Mouse (Mus musculus) kidney, postnatal 36 days (tissue): ENCODE measurements at regions not wholly inside any gene's neighbourhood (a gene's known extent, or its start where the extent isn't known, plus 50 kb on each side); places are given as distances from the start of the nearest gene placed in this dataset.

Experiments used
- DNase-seq, 2 experiments: peaks; one replicate each; pipeline ENCODE4 v3.0.0; 2021 to 2022; ENCODE audit warnings: mixed read lengths in 2 of 2

GRCm38 (mm10) chr11:104038271-104038800 lies 71.8 kb downstream of the Arf2 start:
- DNase-seq: no peak

GRCm38 (mm10) chr11:104045216-104045615 lies 78.7 kb downstream of the Arf2 start:
- DNase-seq: no peak

GRCm38 (mm10) chr11:104051986-104052385 lies 80.7 kb upstream of the Crhr1 start:
- no peak for DNase-seq

- peak in 1 of 2 experiments; percentile 53 for DNase-seq
Measured at GRCm38 (mm10) chr11:104053242-104053641, 79.4 kb upstream of the Crhr1 start.

GRCm38 (mm10) chr11:104055941-104056340 lies 76.7 kb upstream of the Crhr1 start:
- DNase-seq: no peak

- no peak for DNase-seq
Measured at GRCm38 (mm10) chr11:104057046-104057445, 75.6 kb upstream of the Crhr1 start.

- no peak for DNase-seq
Measured at GRCm38 (mm10) chr11:104058600-104058999, 74.1 kb upstream of the Crhr1 start.

DNA sequence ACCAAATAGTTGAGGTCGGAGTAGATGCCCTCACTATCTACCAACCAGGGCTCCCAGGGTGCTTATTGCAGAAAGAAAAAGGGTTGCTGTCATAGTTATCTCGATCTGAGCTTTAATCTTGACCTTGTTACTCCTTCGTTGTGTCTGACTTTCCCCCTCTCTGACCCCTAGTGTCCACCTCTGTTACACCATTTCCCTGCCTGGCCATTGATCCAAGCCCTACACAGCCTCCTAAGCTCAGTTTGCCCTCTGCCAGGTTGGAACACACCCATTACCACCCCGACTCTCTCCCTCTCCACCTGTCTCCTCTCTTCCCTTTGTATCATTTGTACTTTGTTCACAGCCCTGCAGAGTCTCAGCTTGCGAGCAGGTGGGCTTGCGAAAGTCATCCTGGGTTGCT lies 73.6 kb upstream of the Crhr1 start:
- DNase-seq: no peak

GRCm38 (mm10) chr11:104061361-104061760 lies 71.3 kb upstream of the Crhr1 start:
- no peak for DNase-seq

DNA sequence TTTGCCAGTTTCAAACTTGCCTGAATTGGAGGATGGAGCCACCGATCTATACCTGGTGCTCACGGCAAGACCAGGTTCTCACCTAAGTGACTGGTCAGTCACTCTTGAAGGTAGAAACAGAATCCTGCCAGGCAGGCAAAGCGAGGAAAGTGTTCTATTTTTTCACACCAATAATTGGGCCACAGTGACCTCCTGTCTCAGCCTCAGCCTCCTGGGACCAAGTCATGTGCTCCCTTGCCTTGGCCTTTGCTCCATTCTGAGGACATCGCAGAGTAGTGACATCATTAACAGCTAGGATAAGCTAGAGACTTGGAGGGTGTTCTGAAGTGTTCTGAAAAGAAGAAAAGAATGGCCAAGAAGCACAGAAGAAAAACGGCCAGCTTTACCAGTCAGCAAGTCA lies 67.5 kb upstream of the Crhr1 start:
- no peak for DNase-seq

DNA sequence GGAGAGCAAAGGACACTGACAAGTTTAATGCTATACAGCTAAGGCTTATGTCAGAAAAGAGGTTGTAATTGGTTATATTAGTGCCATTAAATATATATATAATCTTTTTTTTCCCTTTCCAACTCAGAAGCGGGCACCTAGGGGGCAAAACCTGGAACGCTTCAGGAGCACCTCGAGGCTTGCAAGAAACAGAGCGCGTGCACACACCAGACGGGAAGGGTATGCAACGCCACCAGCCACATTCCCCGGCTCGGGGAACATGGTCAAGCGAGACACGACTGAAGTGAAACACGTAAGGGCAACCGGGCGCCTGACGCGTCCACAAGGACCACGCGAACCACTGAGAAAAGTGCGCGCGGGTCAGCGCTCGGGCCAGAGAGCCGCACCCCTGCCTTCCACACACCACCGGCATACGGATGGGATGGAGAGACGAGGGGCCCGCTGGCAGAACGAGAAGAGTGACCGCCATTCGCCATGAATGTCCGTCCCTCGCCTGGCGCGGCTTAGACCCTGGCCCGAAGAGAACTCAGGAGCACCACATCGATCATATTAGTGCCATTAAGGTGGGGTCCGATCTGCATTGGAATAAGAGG lies 60.0 kb upstream of the Crhr1 start:
- DNase-seq: no peak

GRCm38 (mm10) chr11:104074763-104075162 lies 57.9 kb upstream of the Crhr1 start:
- no peak for DNase-seq

DNA sequence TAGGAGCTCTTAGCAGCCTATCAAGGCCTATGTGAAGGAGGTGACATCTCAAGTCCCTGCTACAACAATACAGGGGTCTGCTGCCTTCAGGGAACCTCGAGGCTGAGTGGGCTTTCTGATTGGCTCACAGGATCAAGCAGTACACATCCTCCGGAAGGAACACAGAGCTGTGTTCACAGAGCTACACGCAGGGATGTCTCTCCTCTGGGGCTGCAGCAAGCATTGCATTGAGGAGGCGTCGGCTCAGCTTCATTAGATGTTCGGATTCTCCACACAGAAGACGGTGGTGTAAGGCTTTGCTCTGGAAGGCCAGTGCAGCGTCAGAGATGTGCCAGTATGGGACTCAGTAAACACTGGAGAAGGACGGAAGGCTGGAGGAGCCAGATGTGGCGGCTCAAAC lies 57.3 kb upstream of the Crhr1 start:
- DNase-seq: no peak

DNA sequence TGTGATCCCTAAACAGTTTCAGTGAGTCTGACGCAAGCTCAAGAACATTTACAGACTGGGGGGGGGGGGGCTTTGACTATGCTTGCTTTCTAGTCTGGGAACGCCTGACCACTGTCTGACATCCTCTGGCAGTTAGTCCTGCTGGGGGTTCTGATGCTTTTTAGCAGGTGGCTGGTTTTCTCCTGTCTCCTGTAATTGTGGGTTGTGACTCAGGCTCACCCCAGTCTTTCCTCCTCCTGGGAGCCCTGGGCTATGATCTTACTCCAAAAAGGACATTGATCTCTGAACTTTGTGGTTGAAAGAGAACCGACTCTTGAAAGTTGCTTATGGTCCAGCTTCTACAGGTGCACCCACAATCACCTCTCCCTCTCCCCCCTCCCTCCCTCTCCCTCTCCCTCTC lies 50.6 kb upstream of the Crhr1 start:
- no peak for DNase-seq
